Mouse (Mus musculus) olfactory bulb, adult 2 months (tissue): ENCODE data around the gene Kif3c.

Experiments used
- CTCF ChIP-seq: fragments of 200-500 bp; IDR thresholded peaks from 2 replicates; pipeline ENCODE4 v1.5.1; 2012; ENCODE audit warnings: low read depth, mild to moderate bottlenecking, low read length, moderate library complexity; ENCODE audit not compliant: insufficient read depth
- POLR2A ChIP-seq: fragments of 200-500 bp; IDR thresholded peaks from 2 replicates; pipeline ENCODE4 v1.6.1; 2012; ENCODE audit warnings: mild to moderate bottlenecking, low read depth, low read length, moderate library complexity; ENCODE audit not compliant: insufficient read depth

- TF ChIP-seq CTCF (no peak), POLR2A (no peak)
These were observed 59.2 kb downstream of the Kif3c start for GRCm38 (mm10) chr12:3424179-3424578.
